Mouse (Mus musculus) heart, adult 2 months (tissue): ENCODE measurements around the gene Rxra. TPM values are rescaled to one million over a fixed set of nuclear protein-coding genes. Genes with fewer than 3 reads are reported as not detected.

ENCODE experiments used
- DNase-seq, 2 experiments: peaks; one replicate each; pipeline ENCODE4 v3.0.0; 2021
- H3K27ac ChIP-seq: fragments of 200-600 bp; 2 replicates; pipeline ENCODE4 v1.8.1; 2022
- H3K27me3 ChIP-seq: fragments of 200-500 bp; 2 replicates; pipeline ENCODE4 v1.6.1; 2012; ENCODE audit warnings: mild to moderate bottlenecking, low read length, inconsistent platforms, mixed read lengths; ENCODE audit not compliant: control insufficient read depth, insufficient read depth
- H3K36me3 ChIP-seq: fragments of 200-500 bp; 2 replicates; pipeline ENCODE4 v1.6.1; 2012; ENCODE audit warnings: low read length, inconsistent platforms; ENCODE audit not compliant: control insufficient read depth, insufficient read depth
- H3K4me1 ChIP-seq: fragments of 200-500 bp; 2 replicates; pipeline ENCODE4 v1.6.1; 2011; ENCODE audit warnings: low read length; ENCODE audit not compliant: control insufficient read depth, insufficient read depth
- H3K4me3 ChIP-seq: fragments of 200-600 bp; 2 replicates; pipeline ENCODE4 v1.8.1; 2022
- H3K79me2 ChIP-seq: fragments of 200-500 bp; replicated peaks from 2 replicates; pipeline ENCODE4 v1.6.1; 2012; ENCODE audit warnings: mild to moderate bottlenecking, inconsistent platforms, low read length, moderate library complexity, mixed read lengths; ENCODE audit not compliant: control insufficient read depth, insufficient read depth
- H3K9ac ChIP-seq: fragments of 200-500 bp; 2 replicates; pipeline ENCODE4 v1.6.1; 2012; ENCODE audit warnings: low read depth, mild to moderate bottlenecking, control low read depth, inconsistent platforms, low read length, mixed read lengths
- CTCF ChIP-seq: fragments of 200-600 bp; IDR thresholded peaks from 2 replicates; pipeline ENCODE4 v1.8.1; 2022; ENCODE audit warnings: antibody characterized with exemption, mild to moderate bottlenecking, moderate library complexity
- EP300 ChIP-seq: fragments of 200-500 bp; IDR thresholded peaks from 2 replicates; pipeline ENCODE4 v1.6.1; 2011; ENCODE audit warnings: low read depth, low read length, control low read depth; ENCODE audit not compliant: insufficient read depth
- POLR2A ChIP-seq: fragments of 200-500 bp; IDR thresholded peaks from 2 replicates; pipeline ENCODE4 v1.6.1; 2011; ENCODE audit warnings: mild to moderate bottlenecking, low read depth, low read length, control low read depth; ENCODE audit not compliant: insufficient read depth
- WGBS: fragments of 180-500 bp; shearing (Covaris S2); methylation state at CpG from one replicate; pipeline ENCODE4 v1.1.7; 2018; 5-methylcytosine and 5-hydroxymethylcytosine counted together
- intact Hi-C: fragments of 180-260 bp; cut with DNase I; formaldehyde crosslinking; loops from one replicate; pipeline ENCODE4 v1.15.1; 2025
- polyA plus RNA-seq: library from polyadenylated mRNA; depleted of rRNA; stranded (reverse); fragments of >200 nt; gene quantifications from 2 replicates; pipeline ENCODE4 v1.2.3, GENCODE M21; 2012
- total RNA-seq, 2 experiments: library from RNA; stranded (reverse); gene quantifications; 2 replicates each; pipeline ENCODE4 v1.2.3; 2021

Rxra gene
- total and polyA plus RNA-seq, 3 experiments, result 45.1 to 52.6 (median 52.0) TPM

GRCm38 (mm10) chr2:27755986-27756641 is 79.9 kb downstream of the Rxra start:
- no peaks in the 10 kb centered on the region for H3K36me3 ChIP-seq
- DNase-seq, result no peak
- H3K27ac ChIP-seq, result no peak overlapping the region
- H3K9ac ChIP-seq, result no peak overlapping the region
- peaks cover 14% of the 10 kb centered on the region for H3K4me1 ChIP-seq
- TF ChIP-seq EP300 (no peak), POLR2A (no peak), CTCF (no peak)
- H3K27me3 ChIP-seq, result no peaks in the 10 kb centered on the region
- no peaks in the 10 kb centered on the region for H3K79me2 ChIP-seq
- WGBS, result 69% methylated on average over 13 of the region's 13 CpGs
- intact Hi-C loops, result no loop called here
- no peak overlapping the region for H3K4me3 ChIP-seq

GRCm38 (mm10) chr2:27758414-27759301 is 82.4 kb downstream of the Rxra start:
- Histone ChIP-seq H3K27ac (peak overlapping the region; percentile 70), H3K4me1 (peaks cover 14% of the 10 kb centered on the region), H3K79me2 (no peaks in the 10 kb centered on the region), H3K4me3 (peak overlapping the region; percentile 6; the same call in 1 of the 2 replicates), H3K36me3 (no peaks in the 10 kb centered on the region), H3K27me3 (no peaks in the 10 kb centered on the region), H3K9ac (peak overlapping the region; percentile 1; the same call in 1 of the 2 replicates)
- peak; percentile 91 to 92 for DNase-seq
- WGBS, result 30% methylated on average over 20 of the region's 20 CpGs
- TF ChIP-seq EP300 (peak; percentile 70; the same call in 1 of the 2 replicates), POLR2A (no peak)
- intact Hi-C loops, result loop anchor here (2.0 kb wide), 3 partner anchors 24 to 82 kb away; partner anchors contain the start of gene Rxra

DNA sequence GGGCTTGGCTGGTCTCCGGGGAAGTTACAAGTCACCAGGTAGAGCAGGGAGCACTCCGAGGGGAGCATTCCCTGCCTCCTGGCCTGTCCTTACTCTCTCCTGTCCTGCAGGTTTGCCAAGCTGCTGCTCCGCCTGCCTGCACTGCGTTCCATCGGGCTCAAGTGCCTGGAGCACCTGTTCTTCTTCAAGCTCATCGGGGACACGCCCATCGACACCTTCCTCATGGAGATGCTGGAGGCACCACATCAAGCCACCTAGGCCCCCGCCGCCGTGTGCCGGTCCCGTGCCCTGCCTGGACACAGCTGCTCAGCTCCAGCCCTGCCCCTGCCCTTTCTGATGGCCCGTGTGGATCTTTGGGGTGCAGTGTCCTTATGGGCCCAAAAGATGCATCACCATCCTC is 83.2 kb downstream of the Rxra start:
- peaks cover 14% of the 10 kb centered on the region for H3K4me1 ChIP-seq
- WGBS, result 90% methylated on average over 14 of the region's 14 CpGs
- no peak overlapping the region for H3K9ac ChIP-seq
- no peak overlapping the region for H3K4me3 ChIP-seq
- TF ChIP-seq EP300, result no peak
- DNase-seq, result no peak
- no peaks in the 10 kb centered on the region for H3K27me3 ChIP-seq
- intact Hi-C loops, result loop anchor here (2.0 kb wide), 3 partner anchors 25 to 83 kb away; partner anchors contain the start of gene Rxra
- no peaks in the 10 kb centered on the region for H3K79me2 ChIP-seq
- no peak overlapping the region for H3K27ac ChIP-seq
- no peaks in the 10 kb centered on the region for H3K36me3 ChIP-seq

GRCm38 (mm10) chr2:27761260-27761995 is 85.2 kb downstream of the Rxra start:
- DNase-seq, result no peak
- TF ChIP-seq CTCF (no peak), POLR2A (no peak), EP300 (no peak)
- H3K36me3 ChIP-seq, result no peaks in the 10 kb centered on the region
- H3K79me2 ChIP-seq, result no peaks in the 10 kb centered on the region
- no peaks in the 10 kb centered on the region for H3K27me3 ChIP-seq
- H3K9ac ChIP-seq, result no peak overlapping the region
- WGBS, result 80% methylated on average over 10 of the region's 10 CpGs
- no peak overlapping the region for H3K27ac ChIP-seq
- H3K4me3 ChIP-seq, result no peak overlapping the region
- H3K4me1 ChIP-seq, result peaks cover 16% of the 10 kb centered on the region
- intact Hi-C loops, result no loop called here

DNA sequence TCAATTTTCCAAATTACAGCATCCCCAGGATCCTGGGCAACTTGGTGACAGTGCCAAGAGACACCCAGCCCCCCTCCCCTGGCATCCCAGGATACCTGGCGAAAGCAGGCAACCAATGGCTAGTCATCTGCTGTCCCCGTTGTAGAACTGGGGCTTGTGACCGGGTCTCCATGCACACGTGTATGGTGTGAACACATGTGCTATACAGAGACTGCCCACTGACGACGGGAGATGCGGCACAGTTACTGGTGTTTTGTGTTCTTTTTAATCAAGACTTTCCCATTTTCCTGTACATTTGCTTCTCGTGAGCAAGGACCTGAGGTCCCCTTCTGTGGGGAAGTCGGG is 85.7 kb downstream of the Rxra start:
- WGBS, result 89% methylated on average over 9 of the region's 9 CpGs
- H3K36me3 ChIP-seq, result no peaks in the 10 kb centered on the region
- H3K4me3 ChIP-seq, result no peak overlapping the region
- H3K79me2 ChIP-seq, result no peaks in the 10 kb centered on the region
- DNase-seq, result no peak
- H3K27ac ChIP-seq, result 0 out of 2 replicates have a peak overlapping the region, but pooled peaks have one; percentile 12
- H3K4me1 ChIP-seq, result peaks cover 16% of the 10 kb centered on the region
- intact Hi-C loops, result no loop called here
- H3K27me3 ChIP-seq, result no peaks in the 10 kb centered on the region
- TF ChIP-seq EP300 (no peak), CTCF (no peak), POLR2A (no peak)
- H3K9ac ChIP-seq, result no peak overlapping the region

GRCm38 (mm10) chr2:27762509-27762908 is 86.3 kb downstream of the Rxra start:
- Histone ChIP-seq H3K79me2 (no peaks in the 10 kb centered on the region), H3K4me3 (no peak overlapping the region), H3K4me1 (peaks cover 16% of the 10 kb centered on the region), H3K9ac (no peak overlapping the region), H3K27me3 (no peaks in the 10 kb centered on the region), H3K36me3 (no peaks in the 10 kb centered on the region), H3K27ac (no peak overlapping the region)
- WGBS, result 56% methylated on average over 12 of the region's 12 CpGs
- intact Hi-C loops, result no loop called here
- TF ChIP-seq POLR2A (no peak), EP300 (no peak)
- peak in 1 of 2 experiments; percentile 60 for DNase-seq
